31 mouse cellular contexts compared by ENCODE assay signal in the genomic region with DNA sequence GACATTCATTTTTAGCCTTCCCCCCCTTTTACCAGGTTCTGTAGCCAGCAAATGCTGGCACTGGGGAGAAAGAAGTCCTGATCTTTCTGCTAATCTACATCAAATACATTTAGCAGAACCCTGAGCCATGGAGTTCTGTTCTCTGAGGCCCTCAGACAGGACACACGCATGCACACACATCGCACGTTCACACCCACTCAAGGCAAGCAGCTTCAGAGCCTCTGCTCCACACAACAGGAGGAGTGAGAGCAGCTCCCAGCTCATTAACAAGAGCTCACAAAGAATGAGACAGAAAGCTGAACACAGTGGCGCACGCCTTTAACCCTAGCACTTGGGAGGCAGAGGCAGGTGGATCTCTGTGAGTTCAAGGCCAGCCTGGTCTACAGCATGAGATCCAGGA. TPM values are rescaled to one million over a fixed set of nuclear protein-coding genes. Genes with fewer than 3 reads are reported as not detected.
DNase-seq lines count a peak whose midpoint lies in the region; ATAC-seq and TF ChIP-seq lines count a peak whose summit lies in the region.
"Had no signal": no experiment of that assay in that cellular context is flagged by ENCODE, and none has a peak within 500 bp of the region (broad histone marks: within the 10 kb centered on the region; RNA-seq: fewer than 3 reads in every experiment).

No protein-coding gene starts in this region.

- no peak for TF ChIP-seq CTCF in forebrain, postnatal 0 days (IDR thresholded peaks at IDR 0.05; ENCODE audit: low read depth)
- TF ChIP-seq CTCF in olfactory bulb, adult 2 months (IDR thresholded peaks at IDR 0.05; ENCODE audit: insufficient read depth, low read depth, low read length) = no peak

- no peaks in the 10 kb centered on the region for H3K27me3 ChIP-seq in forebrain, postnatal 0 days (ENCODE audit: insufficient read depth, low read length)
- H3K27me3 ChIP-seq: intestine, embryonic 15.5 days; neural tube, embryonic 15.5 days had no signal

- no peak overlapping the region for H3K4me3 ChIP-seq in forebrain, postnatal 0 days (ENCODE audit: low read depth, low read length)
- no peak overlapping the region for H3K4me3 ChIP-seq in olfactory bulb, adult 2 months (ENCODE audit: insufficient read depth, low read depth, low read length)
- H3K4me3 ChIP-seq: embryonic facial prominence, embryonic 12.5 days; hindbrain, embryonic 10.5 days; intestine, embryonic 15.5 days; limb, embryonic 13.5 days; liver, embryonic 12.5 days; neural tube, embryonic 15.5 days had no signal

- no peak overlapping the region for H3K9ac ChIP-seq in forebrain, postnatal 0 days
- H3K9ac ChIP-seq: embryonic facial prominence, embryonic 12.5 days; intestine, embryonic 15.5 days; limb, embryonic 13.5 days; liver, embryonic 12.5 days; neural tube, embryonic 15.5 days had no signal

- no peak for TF ChIP-seq POLR2A in olfactory bulb, adult 2 months (IDR thresholded peaks at IDR 0.05; ENCODE audit: insufficient read depth, low read depth, low read length)

- ATAC-seq in frontal cortex, adult (ENCODE audit: low TSS enrichment) = peak; percentile 56; the same call in 1 of the 2 replicates
- no peak for ATAC-seq in forebrain, postnatal 0 days
- ATAC-seq: hindbrain, embryonic 16.5 days; intestine, embryonic 15.5 days; liver, embryonic 12.5 days; Patski had no signal

- H3K4me1 ChIP-seq in forebrain, postnatal 0 days (ENCODE audit: insufficient read depth) = peaks cover 30% of the 10 kb centered on the region
- H3K4me1 ChIP-seq in olfactory bulb, adult 2 months (ENCODE audit: control insufficient read depth, insufficient read depth, low read length) = peaks cover 62% of the 10 kb centered on the region
- H3K4me1 ChIP-seq: liver, embryonic 12.5 days had no signal

- WGBS in forebrain, postnatal 0 days = 66% methylated on average over 5 of the region's 5 CpGs
- WGBS in olfactory bulb, adult 2 months = 33% methylated on average over 5 of the region's 5 CpGs

- H3K4me2 ChIP-seq in forebrain, postnatal 0 days (ENCODE audit: low read depth) = no peak overlapping the region
- H3K4me2 ChIP-seq: embryonic facial prominence, embryonic 12.5 days; heart, embryonic 11.5 days; intestine, embryonic 15.5 days; limb, embryonic 13.5 days; liver, embryonic 12.5 days; neural tube, embryonic 15.5 days had no signal

- H3K27ac ChIP-seq in forebrain, postnatal 0 days (ENCODE audit: low read depth, low read length) = peak overlapping the region; percentile 30; the same call in 1 of the 2 replicates
- peak overlapping the region; percentile 53 for H3K27ac ChIP-seq in olfactory bulb, adult 2 months (ENCODE audit: insufficient read depth, low read depth, low read length)
- H3K27ac ChIP-seq: embryonic facial prominence, embryonic 12.5 days; hindbrain, embryonic 10.5 days; intestine, embryonic 15.5 days; limb, embryonic 13.5 days; liver, embryonic 12.5 days; neural tube, embryonic 15.5 days; stomach, postnatal 0 days had no signal

- intact Hi-C loops in left cerebral cortex, postnatal 14 days (cut with DNase I) = no loop called here

- DNase-seq in frontal cortex, postnatal 25 days (ENCODE audit: low spot score in 2 of 2) = no peak
- DNase-seq in left cerebral cortex, postnatal 14 days (ENCODE audit: low spot score in 2 of 2) = peak; percentile 50 to 80
- DNase-seq in left cerebral cortex, adult 11 months (ENCODE audit: low spot score) = no peak
- DNase-seq in forebrain, postnatal 0 days = no peak
- DNase-seq in thymus, postnatal 4 days = no peak
- DNase-seq: cerebellum, postnatal 14 days; gastrocnemius, postnatal 14 days; heart, adult 11 months; kidney, adult 8-10 months; kidney, postnatal 14 days; lung, adult 18-20 months; lung, postnatal 10 days; thymus, adult 2 months had no signal

- H3K9me3 ChIP-seq in forebrain, postnatal 0 days (ENCODE audit: low read length) = no peaks in the 10 kb centered on the region
- H3K9me3 ChIP-seq: embryonic facial prominence, embryonic 12.5 days; hindbrain, embryonic 10.5 days; intestine, embryonic 15.5 days; limb, embryonic 13.5 days; liver, embryonic 12.5 days; neural tube, embryonic 15.5 days had no signal

- H3K36me3 ChIP-seq in forebrain, postnatal 0 days (ENCODE audit: insufficient read depth) = peaks cover 2% of the 10 kb centered on the region; the same call in 1 of the 2 replicates
- H3K36me3 ChIP-seq: embryonic facial prominence, embryonic 12.5 days; hindbrain, embryonic 10.5 days; intestine, embryonic 15.5 days; limb, embryonic 13.5 days; liver, embryonic 12.5 days; neural tube, embryonic 15.5 days had no signal

RNA-seq across cellular contexts. Expression of a gene that starts 6.1 kb away (rescaled TPM):
- total RNA-seq in left cerebral cortex, postnatal 14 days (2021) = 100 to 1,000 TPM; 100 to 110 TPM
- total RNA-seq in forebrain, postnatal 0 days (2014; rRNA removed) = 42.0 and 48.7 TPM in 2 replicates
- 10.1 and 16.5 TPM in 2 replicates for polyA plus RNA-seq in forebrain, postnatal 0 days (2015; fragmentation: Nextera tagmentation; extraction: Ambion mirVana)
- polyA plus RNA-seq in olfactory bulb, adult 2 months (2012; ENCODE audit: insufficient read depth, insufficient read length, low replicate concordance, missing spikeins) = not detected in 2 replicates

RNA-seq across cellular contexts. Expression of a gene that starts 52.6 kb away (rescaled TPM):
- total RNA-seq in left cerebral cortex, postnatal 14 days (2021) = not detected
- total RNA-seq in forebrain, postnatal 0 days (2014; rRNA removed) = not detected in 2 replicates
- not detected in 2 replicates for polyA plus RNA-seq in forebrain, postnatal 0 days (2015; fragmentation: Nextera tagmentation; extraction: Ambion mirVana)
- polyA plus RNA-seq in olfactory bulb, adult 2 months (2012; ENCODE audit: insufficient read depth, insufficient read length, low replicate concordance, missing spikeins) = not detected in 2 replicates
- total RNA-seq: adrenal gland, adult 18-20 months; adrenal gland, postnatal 4 days; ES-E14; gastrocnemius, postnatal 14 days; layer of hippocampus, adult 18-20 months had no signal
- polyA plus RNA-seq: embryonic facial prominence, embryonic 12.5 days; heart, embryonic 11.5 days; heart, postnatal 0 days; hindbrain, embryonic 10.5 days; hindbrain, embryonic 16.5 days; intestine, embryonic 15.5 days; limb, embryonic 13.5 days; liver, embryonic 12.5 days; neural tube, embryonic 15.5 days; Patski; stomach, postnatal 0 days; thymus, adult 2 months; urinary bladder, adult 2 months had no signal

Comparison
In these comparisons a context has a peak if more than half of its experiments do, and no peak if none do; other contexts are left out.
1. DNase-seq: peak in left cerebral cortex, postnatal 14 days (2 of 2); none in frontal cortex, postnatal 25 days (0 of 2), left cerebral cortex, adult 11 months (single experiment), forebrain, postnatal 0 days (single experiment) and thymus, postnatal 4 days (single experiment).